Mouse (Mus musculus): ENCODE measurements around the gene Acad12.

DNA sequence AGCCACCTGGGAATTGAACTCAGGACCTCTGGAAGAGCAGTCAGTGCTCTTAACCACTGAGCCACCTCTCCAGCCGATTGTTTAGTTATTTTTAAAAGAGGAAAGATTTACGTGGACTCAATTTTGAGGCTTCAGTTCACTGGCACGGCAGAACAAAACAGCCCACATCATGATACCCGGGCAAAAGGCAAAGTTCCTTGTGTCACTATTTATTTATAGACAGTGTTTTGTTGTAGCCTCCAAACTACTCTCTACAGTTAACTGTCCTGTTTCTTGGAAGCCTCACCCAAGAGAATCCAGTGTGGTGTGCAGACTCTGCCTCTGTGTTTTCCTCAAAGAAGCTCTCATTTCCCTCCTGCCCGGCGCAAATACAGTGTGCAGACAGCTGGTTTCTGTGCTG is 6.7 kb downstream of the Acad12 start:
- TF ChIP-seq CTCF (IDR thresholded peaks at IDR 0.05; ENCODE audit: extremely low read depth, insufficient read depth, low read length) (no peak), POLR2A (IDR thresholded peaks at IDR 0.05; ENCODE audit: extremely low read depth, insufficient read depth, low read length) (no peak)

Measured in cortical plate, adult 2 months (tissue).